ENCODE assay signal across 8 mouse cellular contexts in the genomic region with DNA sequence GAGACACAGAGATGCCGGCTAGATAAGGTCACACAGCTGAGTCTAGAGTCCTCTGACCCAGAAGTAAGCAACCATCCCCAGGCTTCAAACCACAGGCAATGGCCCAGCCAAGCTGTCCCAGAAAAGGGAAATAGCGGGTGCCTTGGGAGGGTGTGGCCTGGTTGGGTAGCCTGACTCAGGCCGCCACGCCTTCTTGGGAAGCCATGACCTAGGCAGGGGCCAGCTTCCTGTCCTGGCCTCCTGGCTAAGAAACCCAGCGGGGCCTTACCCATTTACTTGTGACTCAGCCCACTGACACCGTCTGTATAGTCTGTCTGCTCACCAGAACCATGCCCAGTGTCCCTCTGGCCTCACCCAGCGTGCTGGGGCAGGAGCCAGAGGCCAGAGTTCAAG. TPM values are rescaled to one million over a fixed set of nuclear protein-coding genes. Genes with fewer than 3 reads are reported as not detected.
DNase-seq lines count a peak whose midpoint lies in the region; ATAC-seq and TF ChIP-seq lines count a peak whose summit lies in the region.

No protein-coding gene starts in this region.

- POLR2A ChIA-PET in Patski (lab: Charles Lee): interaction anchor here (0.7 to 1.5 kb wide), 9 partner anchors 9 to 162 kb away, joined by 3 to 8 read pairs (median 3); partner anchors contain the start of genes Map3k11 and Pcnx3

- CTCF ChIA-PET in Patski (lab: Charles Lee): interaction anchor here (0.7 to 5.2 kb wide), 4 partner anchors 10 to 55 kb away, joined by 3 to 48 read pairs (median 3); no protein-coding TSS in a partner anchor

- H3K27ac ChIP-seq in hindbrain, embryonic 14.5 days: no peak overlapping the region
- H3K27ac ChIP-seq in liver, embryonic 11.5 days (ENCODE audit: low read depth, low read length): peak overlapping the region; percentile 95
- no peak overlapping the region for H3K27ac ChIP-seq in neural tube, embryonic 13.5 days (replicated peaks)
- H3K27ac ChIP-seq in cerebellum, adult 2 months (ENCODE audit: insufficient read depth, low read length): no peak overlapping the region

- no peaks in the 10 kb centered on the region for H3K9me3 ChIP-seq in hindbrain, embryonic 14.5 days (ENCODE audit: control insufficient read depth, low read length)
- H3K9me3 ChIP-seq in liver, embryonic 11.5 days (ENCODE audit: control insufficient read depth, low read length): no peaks in the 10 kb centered on the region
- H3K9me3 ChIP-seq in neural tube, embryonic 13.5 days: no peaks in the 10 kb centered on the region

- no peak for TF ChIP-seq CTCF in Patski (IDR thresholded peaks at IDR 0.05)
- no peak for TF ChIP-seq CTCF in cerebellum, adult 2 months (IDR thresholded peaks at IDR 0.05; ENCODE audit: borderline replicate concordance, insufficient read depth, low read depth, low read length)

- TF ChIP-seq POLR2A in cerebellum, adult 2 months (IDR thresholded peaks at IDR 0.05; ENCODE audit: borderline replicate concordance, insufficient read depth, low read length): no peak

- no peak overlapping the region for H3K4me2 ChIP-seq in hindbrain, embryonic 14.5 days (replicated peaks)
- peak overlapping the region; percentile 94 for H3K4me2 ChIP-seq in liver, embryonic 11.5 days
- H3K4me2 ChIP-seq in neural tube, embryonic 13.5 days: peak overlapping the region; percentile 99

- WGBS in hindbrain, embryonic 14.5 days: 74% methylated on average over 7 of the region's 7 CpGs
- 32% methylated on average over 7 of the region's 7 CpGs for WGBS in liver, embryonic 11.5 days
- 78% methylated on average over 7 of the region's 7 CpGs for WGBS in neural tube, embryonic 13.5 days
- WGBS in cerebellum, adult 2 months: 66% methylated on average over 7 of the region's 7 CpGs

- DNase-seq in A20 (ENCODE audit: low read depth, low spot score): peak; percentile 82
- DNase-seq in Patski (ENCODE audit: low read depth, low spot score): no peak
- DNase-seq in gastrocnemius, adult 18-20 months (ENCODE audit: low spot score): peak; percentile 94
- DNase-seq in hindbrain, embryonic 14.5 days (ENCODE audit: low spot score): no peak
- DNase-seq in liver, embryonic 11.5 days (ENCODE audit: low spot score): no peak
- no peak for DNase-seq in cerebellum, adult 2 months
- no peak for DNase-seq in left cerebral cortex, adult 8-10 months (ENCODE audit: low spot score in 2 of 2)

- in situ Hi-C loops in Patski (cut with MboI; ENCODE audit: low pct_unique_long_range_greater_than_20kb): no loop called here

- peaks cover 63% of the 10 kb centered on the region for H3K36me3 ChIP-seq in hindbrain, embryonic 14.5 days (replicated peaks; ENCODE audit: control insufficient read depth, insufficient read depth)
- H3K36me3 ChIP-seq in liver, embryonic 11.5 days (ENCODE audit: control insufficient read depth, insufficient read depth, low read length): peaks cover 27% of the 10 kb centered on the region
- peaks cover 57% of the 10 kb centered on the region for H3K36me3 ChIP-seq in neural tube, embryonic 13.5 days

- 0 out of 2 replicates have a peak overlapping the region, but pooled peaks have one; percentile 56 for H3K9ac ChIP-seq in hindbrain, embryonic 14.5 days
- H3K9ac ChIP-seq in liver, embryonic 11.5 days (ENCODE audit: low read depth, low read length): peak overlapping the region; percentile 93
- peak overlapping the region; percentile 72; the same call in 1 of the 2 replicates for H3K9ac ChIP-seq in neural tube, embryonic 13.5 days

- H3K4me1 ChIP-seq in hindbrain, embryonic 14.5 days (replicated peaks; ENCODE audit: control insufficient read depth, insufficient read depth, low read length): peaks cover 36% of the 10 kb centered on the region
- H3K4me1 ChIP-seq in liver, embryonic 11.5 days (replicated peaks; ENCODE audit: control insufficient read depth, insufficient read depth, low read length): peaks cover 66% of the 10 kb centered on the region
- H3K4me1 ChIP-seq in neural tube, embryonic 13.5 days (replicated peaks): peaks cover 52% of the 10 kb centered on the region
- peaks cover 8% of the 10 kb centered on the region; the same call in 1 of the 2 replicates for H3K4me1 ChIP-seq in cerebellum, adult 2 months (ENCODE audit: control insufficient read depth, insufficient read depth, low read length)

- peak; percentile 27 for ATAC-seq in Patski
- no peak for ATAC-seq in hindbrain, embryonic 14.5 days (ENCODE audit: low FRiP score)
- peak; percentile 58 for ATAC-seq in liver, embryonic 11.5 days (replicated peaks; ENCODE audit: low FRiP score)
- no peak for ATAC-seq in neural tube, embryonic 13.5 days (ENCODE audit: low read depth)

- H3K4me3 ChIP-seq in hindbrain, embryonic 14.5 days (replicated peaks; ENCODE audit: low read length): 0 out of 2 replicates have a peak overlapping the region, but pooled peaks have one; percentile 28
- peak overlapping the region; percentile 83 for H3K4me3 ChIP-seq in liver, embryonic 11.5 days (ENCODE audit: low read depth, low read length)
- H3K4me3 ChIP-seq in neural tube, embryonic 13.5 days: peak overlapping the region; percentile 98
- no peak overlapping the region for H3K4me3 ChIP-seq in cerebellum, adult 2 months (replicated peaks; ENCODE audit: insufficient read depth, low read depth, low read length)

- no peaks in the 10 kb centered on the region for H3K27me3 ChIP-seq in Patski
- no peaks in the 10 kb centered on the region for H3K27me3 ChIP-seq in hindbrain, embryonic 14.5 days (ENCODE audit: control insufficient read depth, insufficient read depth, low read length)
- H3K27me3 ChIP-seq in liver, embryonic 11.5 days (replicated peaks; ENCODE audit: control insufficient read depth, insufficient read depth, low read length): no peaks in the 10 kb centered on the region
- H3K27me3 ChIP-seq in neural tube, embryonic 13.5 days: no peaks in the 10 kb centered on the region
- H3K27me3 ChIP-seq in cerebellum, adult 2 months (ENCODE audit: control insufficient read depth, insufficient read depth, low read length): no peaks in the 10 kb centered on the region

RNA-seq across cellular contexts. Expression of gene Ehbp1l1, which starts 1.6 kb away (rescaled TPM):
- 39.7 TPM for polyA plus RNA-seq in Patski (2021)
- total RNA-seq in gastrocnemius, adult 18-20 months (2021): 100 to 1,000 TPM; 210 to 241 TPM
- polyA plus RNA-seq in hindbrain, embryonic 14.5 days (2014; fragmentation: Nextera tagmentation; extraction: Ambion mirVana): 9.2 and 12.5 TPM in 2 replicates
- polyA plus RNA-seq in liver, embryonic 11.5 days (2014; fragmentation: Nextera tagmentation; extraction: Ambion mirVana): 64.9 and 67.1 TPM in 2 replicates
- 8.3 and 9.6 TPM in 2 replicates for polyA plus RNA-seq in neural tube, embryonic 13.5 days (2015; fragmentation: Nextera tagmentation; extraction: Ambion mirVana)
- polyA plus RNA-seq in cerebellum, adult 2 months (2012; rRNA removed): 11.7 and 13.1 TPM in 2 replicates
- 10 to 100 TPM; 15.8 to 22.9 (median 19.9) TPM for total RNA-seq in left cerebral cortex, adult 8-10 months (2022)

RNA-seq across cellular contexts. Expression of gene Fam89b, which starts 4.9 kb away (rescaled TPM):
- polyA plus RNA-seq in Patski (2021): 73.0 TPM
- total RNA-seq in gastrocnemius, adult 18-20 months (2021): 10 to 100 TPM; 20.1 to 21.3 TPM
- polyA plus RNA-seq in hindbrain, embryonic 14.5 days (2014; fragmentation: Nextera tagmentation; extraction: Ambion mirVana): 140 and 144 TPM in 2 replicates
- polyA plus RNA-seq in liver, embryonic 11.5 days (2014; fragmentation: Nextera tagmentation; extraction: Ambion mirVana): 47.5 and 49.8 TPM in 2 replicates
- polyA plus RNA-seq in neural tube, embryonic 13.5 days (2015; fragmentation: Nextera tagmentation; extraction: Ambion mirVana): 186 and 194 TPM in 2 replicates
- 65.2 and 65.9 TPM in 2 replicates for polyA plus RNA-seq in cerebellum, adult 2 months (2012; rRNA removed)
- 10 to 100 TPM; 24.9 to 30.9 (median 26.1) TPM for total RNA-seq in left cerebral cortex, adult 8-10 months (2022)

RNA-seq across cellular contexts. Expression of gene Ltbp3, which starts 16.2 kb away (rescaled TPM):
- polyA plus RNA-seq in Patski (2021): 747 TPM
- 10 to 100 TPM; 41.4 to 45.4 TPM for total RNA-seq in gastrocnemius, adult 18-20 months (2021)
- 13.8 and 15.8 TPM in 2 replicates for polyA plus RNA-seq in hindbrain, embryonic 14.5 days (2014; fragmentation: Nextera tagmentation; extraction: Ambion mirVana)
- 4.1 and 4.6 TPM in 2 replicates for polyA plus RNA-seq in liver, embryonic 11.5 days (2014; fragmentation: Nextera tagmentation; extraction: Ambion mirVana)
- polyA plus RNA-seq in neural tube, embryonic 13.5 days (2015; fragmentation: Nextera tagmentation; extraction: Ambion mirVana): 16.0 and 17.0 TPM in 2 replicates
- polyA plus RNA-seq in cerebellum, adult 2 months (2012; rRNA removed): 165 and 175 TPM in 2 replicates
- total RNA-seq in left cerebral cortex, adult 8-10 months (2022): 10 to 100 TPM; 35.0 to 42.2 (median 41.3) TPM

RNA-seq across cellular contexts. Expression of gene Kcnk7, which starts 20.4 kb away (rescaled TPM):
- polyA plus RNA-seq in Patski (2021): 0.06 TPM
- not detected for total RNA-seq in gastrocnemius, adult 18-20 months (2021)
- 0.36 TPM in 1 of 2 replicates, not detected in the other for polyA plus RNA-seq in hindbrain, embryonic 14.5 days (2014; fragmentation: Nextera tagmentation; extraction: Ambion mirVana)
- 0.14 TPM in 1 of 2 replicates, not detected in the other for polyA plus RNA-seq in liver, embryonic 11.5 days (2014; fragmentation: Nextera tagmentation; extraction: Ambion mirVana)
- polyA plus RNA-seq in neural tube, embryonic 13.5 days (2015; fragmentation: Nextera tagmentation; extraction: Ambion mirVana): not detected in 2 replicates
- polyA plus RNA-seq in cerebellum, adult 2 months (2012; rRNA removed): 0.13 and 0.24 TPM in 2 replicates
- under 1 TPM in 1 of 4 experiments, not detected in 3; 0.37 TPM for total RNA-seq in left cerebral cortex, adult 8-10 months (2022)

RNA-seq across cellular contexts. Expression of gene Pcnx3, which starts 35.8 kb away (rescaled TPM):
- polyA plus RNA-seq in Patski (2021): 78.8 TPM
- 10 to 100 TPM; 12.5 to 13.8 TPM for total RNA-seq in gastrocnemius, adult 18-20 months (2021)
- 28.3 and 32.1 TPM in 2 replicates for polyA plus RNA-seq in hindbrain, embryonic 14.5 days (2014; fragmentation: Nextera tagmentation; extraction: Ambion mirVana)
- 22.5 and 25.0 TPM in 2 replicates for polyA plus RNA-seq in liver, embryonic 11.5 days (2014; fragmentation: Nextera tagmentation; extraction: Ambion mirVana)
- 23.0 TPM in 2 replicates for polyA plus RNA-seq in neural tube, embryonic 13.5 days (2015; fragmentation: Nextera tagmentation; extraction: Ambion mirVana)
- polyA plus RNA-seq in cerebellum, adult 2 months (2012; rRNA removed): 65.0 and 65.1 TPM in 2 replicates
- 10 to 100 TPM; 74.4 to 86.8 (median 80.3) TPM for total RNA-seq in left cerebral cortex, adult 8-10 months (2022)

Comparison
In these comparisons a context has a peak if more than half of its experiments do, and no peak if none do; other contexts are left out.
1. DNase-seq: peak in A20 (single experiment) and gastrocnemius, adult 18-20 months (single experiment); none in Patski (single experiment), hindbrain, embryonic 14.5 days (single experiment), liver, embryonic 11.5 days (single experiment), cerebellum, adult 2 months (0 of 2) and left cerebral cortex, adult 8-10 months (0 of 2).
2. ATAC-seq: peak in Patski (single experiment) and liver, embryonic 11.5 days (single experiment); none in hindbrain, embryonic 14.5 days (single experiment) and neural tube, embryonic 13.5 days (single experiment).
3. Peak in every context shown above with its lines, with median percentiles within 50 percentile points of each other: H3K9ac ChIP-seq.